Mouse (Mus musculus) cerebellum, adult 2 months (tissue): ENCODE measurements around the gene Ifrd1. TPM values are rescaled to one million over a fixed set of nuclear protein-coding genes. Genes with fewer than 3 reads are reported as not detected.
"Not testable (repeated sequence)": the region's sequence is repeated elsewhere in the genome, so short reads cannot be mapped to it uniquely, and the experiment has no call there.

ENCODE experiments used
- DNase-seq, 2 experiments: peaks; one replicate each; pipeline ENCODE4 v3.0.0; 2021
- H3K27ac ChIP-seq: fragments of 200-500 bp; 2 replicates; pipeline ENCODE4 v1.5.1; 2012; ENCODE audit warnings: low read length, control low read depth, inconsistent platforms; ENCODE audit not compliant: insufficient read depth
- H3K27me3 ChIP-seq: fragments of 200-500 bp; 2 replicates; pipeline ENCODE4 v1.6.1; 2012; ENCODE audit warnings: inconsistent platforms, mild to moderate bottlenecking, low read length, moderate library complexity; ENCODE audit not compliant: control insufficient read depth, insufficient read depth
- H3K4me1 ChIP-seq: fragments of 200-500 bp; 2 replicates; pipeline ENCODE4 v1.6.1; 2011; ENCODE audit warnings: low read length; ENCODE audit not compliant: control insufficient read depth, insufficient read depth
- H3K4me3 ChIP-seq: fragments of 200-500 bp; replicated peaks from 2 replicates; pipeline ENCODE3; 2011; ENCODE audit warnings: mild to moderate bottlenecking, low read depth, low read length, control low read depth; ENCODE audit not compliant: insufficient read depth
- CTCF ChIP-seq: fragments of 200-500 bp; IDR thresholded peaks from 2 replicates; pipeline ENCODE4 v1.5.1; 2011; ENCODE audit warnings: low read depth, mild to moderate bottlenecking, control low read depth, low read length, moderate library complexity, borderline replicate concordance; ENCODE audit not compliant: insufficient read depth
- POLR2A ChIP-seq: fragments of 200-500 bp; IDR thresholded peaks from 2 replicates; pipeline ENCODE4 v1.6.1; 2011; ENCODE audit warnings: low read length, control low read depth, borderline replicate concordance; ENCODE audit not compliant: insufficient read depth
- WGBS: fragments of 180-500 bp; shearing (Covaris S2); methylation state at CpG from one replicate; pipeline ENCODE4 v1.1.7; 2018; 5-methylcytosine and 5-hydroxymethylcytosine counted together
- polyA plus RNA-seq: library from polyadenylated mRNA; depleted of rRNA; stranded (reverse); fragments of >200 nt; gene quantifications from 2 replicates; pipeline ENCODE4 v1.2.3, GENCODE M21; 2012

Gene Ifrd1
- polyA plus RNA-seq, 1 experiment = 59.0 TPM

DNA sequence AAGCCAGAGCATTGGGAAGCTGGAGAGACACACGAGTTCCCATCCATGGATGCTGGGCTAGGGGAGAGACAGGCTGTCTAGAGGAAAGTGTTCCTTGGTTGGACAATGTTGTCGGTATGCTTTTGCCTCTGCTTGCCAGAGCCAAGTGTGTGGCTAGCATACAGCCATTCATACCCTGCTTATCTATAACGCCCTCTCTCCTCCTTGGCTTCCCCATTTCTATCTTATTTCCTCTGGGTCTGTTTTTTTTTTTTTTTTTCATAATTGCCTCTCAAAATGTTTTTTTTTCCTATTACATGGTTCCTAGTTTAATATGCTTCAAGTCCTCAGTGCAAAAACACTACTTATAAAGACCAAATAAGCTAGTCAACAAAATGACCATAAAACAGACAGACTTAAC, 62.8 kb downstream of the Ifrd1 start:
- Histone ChIP-seq H3K27ac (no peak overlapping the region), H3K4me3 (no peak overlapping the region), H3K4me1 (no peaks in the 10 kb centered on the region), H3K27me3 (no peaks in the 10 kb centered on the region)
- TF ChIP-seq CTCF = no peak
- TF ChIP-seq POLR2A = no peak
- 91% methylated on average over 3 of the region's 3 CpGs for WGBS
- no peak for DNase-seq

DNA sequence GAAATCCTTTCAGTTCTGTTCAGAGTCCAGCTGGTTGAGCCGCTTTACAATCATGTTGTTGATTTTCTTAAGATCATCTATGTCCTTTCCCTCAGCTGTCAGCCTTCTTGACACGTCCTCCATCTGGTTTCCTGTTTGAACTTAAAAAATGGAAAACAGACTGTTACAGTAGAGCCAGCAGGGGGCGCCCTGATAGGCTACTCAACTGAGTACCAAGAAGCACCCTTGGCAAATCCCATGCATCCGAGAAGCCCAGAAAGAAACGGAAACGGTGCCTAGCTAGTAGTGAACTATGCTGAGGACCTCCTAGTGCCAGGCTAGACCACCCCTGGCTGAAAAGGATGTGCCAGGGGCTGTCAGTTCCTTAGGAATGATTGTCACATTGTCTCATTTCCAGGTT, 71.2 kb downstream of the Ifrd1 start:
- no peak for DNase-seq
- no peak overlapping the region for H3K4me3 ChIP-seq
- WGBS = 57% methylated on average over 6 of the region's 6 CpGs
- H3K27me3 ChIP-seq = no peaks in the 10 kb centered on the region
- H3K4me1 ChIP-seq = no peaks in the 10 kb centered on the region
- TF ChIP-seq CTCF = no peak
- no peak for TF ChIP-seq POLR2A
- no peak overlapping the region for H3K27ac ChIP-seq

DNA sequence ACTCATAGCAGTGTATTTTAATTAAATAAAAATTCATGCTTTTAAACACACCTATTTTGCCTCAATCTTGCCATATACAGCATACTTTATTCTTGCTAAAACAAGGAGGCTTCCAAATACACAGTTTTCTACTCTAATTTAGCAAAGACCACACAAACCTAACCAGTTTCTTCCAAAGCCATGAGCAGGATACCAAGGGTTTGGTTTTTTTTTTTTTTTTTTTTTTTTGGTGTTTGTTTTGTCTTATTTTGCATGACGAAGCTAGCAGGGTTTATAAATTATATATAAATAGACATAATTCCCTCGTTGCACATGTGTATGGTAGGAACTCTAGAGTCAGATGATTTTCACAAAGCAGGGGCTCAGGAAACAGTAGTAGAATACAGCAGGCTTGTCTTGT, 72.1 kb downstream of the Ifrd1 start:
- 75% methylated on average over 2 of the region's 2 CpGs for WGBS
- Histone ChIP-seq H3K4me3 (no peak overlapping the region), H3K27me3 (no peaks in the 10 kb centered on the region), H3K4me1 (no peaks in the 10 kb centered on the region), H3K27ac (no peak overlapping the region)
- DNase-seq = no peak
- no peak for TF ChIP-seq POLR2A
- no peak for TF ChIP-seq CTCF

DNA sequence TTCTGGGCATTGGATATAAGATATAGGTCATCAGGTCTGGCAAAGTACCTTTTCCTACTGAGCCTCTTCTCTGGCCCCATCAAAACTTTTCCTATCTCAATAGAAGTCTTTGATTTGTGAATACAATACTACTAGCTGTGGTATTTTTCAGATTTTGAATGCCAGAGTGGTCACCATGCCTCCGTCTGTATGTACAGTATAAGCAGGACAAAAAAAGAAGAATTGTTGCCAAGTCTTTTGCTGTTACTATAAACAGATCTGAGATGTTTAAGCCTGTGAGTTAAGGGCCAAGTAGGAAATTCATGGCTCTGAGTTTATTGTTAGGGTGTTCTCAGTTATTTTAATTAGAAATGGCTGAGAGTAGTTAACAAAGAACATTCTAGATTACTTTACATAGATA, 73.1 kb downstream of the Ifrd1 start:
- H3K4me1 ChIP-seq, H3K4me3 ChIP-seq, H3K27me3 ChIP-seq, DNase-seq, H3K27ac ChIP-seq: not testable (repeated sequence)
- WGBS = 9% methylated on average over 1 of the region's 1 CpGs

DNA sequence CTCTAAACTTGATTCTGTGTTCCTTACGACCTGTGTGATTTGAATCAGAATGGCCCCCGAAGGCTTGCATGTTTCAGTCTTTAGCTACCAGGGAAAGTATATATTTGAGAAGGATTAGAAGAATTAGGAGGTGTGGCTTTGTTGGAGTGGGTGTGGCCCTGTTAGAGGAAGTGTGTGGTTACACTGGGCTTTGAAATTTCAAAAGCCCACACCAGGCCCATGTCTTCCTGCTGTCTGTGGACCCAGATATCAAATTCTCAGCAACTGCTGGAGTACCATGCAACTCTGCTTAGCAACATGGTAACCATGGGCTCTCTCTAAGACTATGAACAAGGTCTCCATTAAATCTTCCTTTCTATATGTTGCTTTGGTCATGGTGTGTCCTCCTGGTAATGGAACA, 76.7 kb downstream of the Ifrd1 start:
- no peaks in the 10 kb centered on the region for H3K27me3 ChIP-seq
- no peaks in the 10 kb centered on the region for H3K4me1 ChIP-seq
- H3K4me3 ChIP-seq = no peak overlapping the region
- WGBS = 98% methylated on average over 2 of the region's 2 CpGs
- H3K27ac ChIP-seq = no peak overlapping the region
- no peak for TF ChIP-seq CTCF
- no peak for TF ChIP-seq POLR2A
- DNase-seq = no peak

DNA sequence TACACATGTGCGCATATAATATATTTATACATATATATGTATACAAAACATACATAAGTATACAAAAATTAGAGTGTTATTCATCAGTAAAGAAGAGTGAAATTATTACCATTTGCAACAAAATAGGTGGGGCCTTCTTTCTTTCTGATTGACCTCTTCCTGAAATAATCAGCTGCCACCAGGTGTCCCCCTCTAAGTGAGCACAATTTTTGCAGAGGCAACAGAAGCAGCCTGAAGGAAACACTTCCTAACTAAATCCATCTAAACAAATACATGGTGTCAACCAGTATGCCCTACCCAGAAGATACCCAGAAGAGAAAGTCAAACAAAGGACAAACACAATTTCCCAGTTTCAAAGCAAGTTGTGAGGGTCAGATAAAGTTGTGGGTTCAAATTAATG, 78.6 kb downstream of the Ifrd1 start:
- Histone ChIP-seq H3K27ac (no peak overlapping the region), H3K4me1 (no peaks in the 10 kb centered on the region), H3K27me3 (no peaks in the 10 kb centered on the region), H3K4me3 (no peak overlapping the region)
- TF ChIP-seq POLR2A = no peak
- TF ChIP-seq CTCF = no peak
- no peak for DNase-seq
- WGBS = 97% methylated on average over 1 of the region's 1 CpGs

DNA sequence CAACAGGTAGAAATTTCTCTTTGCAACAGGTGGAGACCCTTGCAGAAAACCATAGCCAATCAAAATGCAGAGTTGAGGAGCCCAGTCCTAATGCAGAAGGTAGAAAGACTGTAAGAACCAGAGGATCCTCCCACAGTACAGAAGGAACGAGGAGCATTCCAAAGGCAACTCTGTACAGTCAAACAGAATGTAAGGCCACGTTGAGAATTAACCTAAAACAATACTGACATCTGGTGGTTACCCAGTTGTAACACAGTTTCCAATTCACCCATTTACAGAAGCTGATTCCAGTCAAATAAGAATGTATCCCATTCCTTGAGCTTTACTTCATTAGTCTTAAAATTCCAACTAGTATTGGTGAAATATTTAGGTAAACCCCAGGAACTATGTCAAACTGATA, 83.7 kb downstream of the Ifrd1 start:
- WGBS = 3% methylated on average over 2 of the region's 2 CpGs
- Histone ChIP-seq H3K4me3 (no peak overlapping the region), H3K4me1 (no peaks in the 10 kb centered on the region), H3K27ac (no peak overlapping the region), H3K27me3 (no peaks in the 10 kb centered on the region)
- DNase-seq = peak in 1 of 2 experiments; percentile 26
- TF ChIP-seq CTCF = no peak; the same call in 1 of the 2 replicates
- TF ChIP-seq POLR2A = no peak

DNA sequence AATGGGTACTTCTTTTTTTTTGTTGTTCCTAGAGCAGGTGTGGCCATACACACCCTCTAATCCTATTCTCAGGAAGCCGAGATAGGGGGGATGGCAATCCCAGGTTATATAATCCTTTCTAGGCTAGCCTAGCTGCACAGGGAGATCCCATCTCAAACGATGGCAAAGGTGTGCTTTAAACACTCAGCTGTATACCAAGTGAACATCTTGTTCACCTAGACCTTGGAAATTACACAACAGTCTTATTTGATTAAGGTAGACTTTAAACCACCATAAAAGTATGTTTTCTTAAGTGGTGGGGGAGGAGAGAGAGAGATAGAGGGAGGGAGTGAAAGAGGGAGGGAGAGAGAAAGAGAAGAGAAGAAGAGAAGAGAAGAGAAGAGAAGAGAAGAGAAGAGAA, 87.5 kb downstream of the Ifrd1 start:
- DNase-seq = no peak
- 85% methylated on average over 2 of the region's 2 CpGs for WGBS
- no peak for TF ChIP-seq POLR2A
- TF ChIP-seq CTCF = no peak
- Histone ChIP-seq H3K27ac (no peak overlapping the region), H3K4me3 (no peak overlapping the region), H3K4me1 (no peaks in the 10 kb centered on the region), H3K27me3 (no peaks in the 10 kb centered on the region)

DNA sequence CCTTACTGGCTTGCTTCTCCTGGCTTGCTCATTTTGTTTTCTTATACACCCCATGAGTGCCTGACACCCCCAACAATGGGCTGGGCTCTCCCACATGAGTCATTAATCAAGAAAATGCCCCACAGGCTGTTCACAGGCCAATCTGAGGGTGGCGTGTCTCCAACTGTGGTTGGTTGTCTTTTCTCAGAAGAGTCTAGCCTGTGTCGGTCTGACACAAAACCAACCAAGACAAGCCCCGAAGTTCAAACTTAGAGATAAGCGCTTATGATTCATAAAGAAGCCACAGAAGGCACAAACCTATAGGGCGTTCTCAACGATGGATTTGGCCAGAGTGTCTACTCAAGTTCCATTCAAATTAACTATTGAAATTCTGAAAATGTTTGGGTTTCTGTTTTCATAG, 94.1 kb downstream of the Ifrd1 start:
- TF ChIP-seq POLR2A (no peak), CTCF (no peak)
- Histone ChIP-seq H3K27me3 (no peaks in the 10 kb centered on the region), H3K4me3 (no peak overlapping the region), H3K27ac (no peak overlapping the region), H3K4me1 (no peaks in the 10 kb centered on the region)
- 94% methylated on average over 6 of the region's 6 CpGs for WGBS
- DNase-seq = no peak
